Mouse (Mus musculus): ENCODE data around the gene Ccdc173.

Gene Ccdc173

DNA sequence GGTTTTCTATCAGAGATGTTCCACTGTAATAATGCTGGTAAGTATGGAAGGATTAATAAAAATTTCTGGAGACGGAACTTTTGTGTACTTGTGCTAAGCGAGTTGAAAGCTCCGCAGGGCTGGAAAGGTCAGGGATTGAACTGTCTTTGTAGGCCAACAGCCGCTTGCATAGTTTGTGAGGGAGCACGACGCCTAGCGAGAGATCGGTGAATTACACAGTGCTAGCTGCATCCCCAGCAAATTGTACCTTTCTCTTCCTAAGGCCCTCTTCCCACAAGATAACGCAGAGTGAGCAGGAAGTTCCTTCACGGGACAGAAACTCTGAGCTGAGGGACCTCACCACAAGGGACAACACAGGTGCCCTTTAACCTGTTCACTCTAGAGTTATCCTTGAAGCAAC lies 910 bp upstream of the Ccdc173 start:
- in situ Hi-C loops (cut with MboI; ENCODE audit: low sequenced_read_pairs): no loop called here

DNA sequence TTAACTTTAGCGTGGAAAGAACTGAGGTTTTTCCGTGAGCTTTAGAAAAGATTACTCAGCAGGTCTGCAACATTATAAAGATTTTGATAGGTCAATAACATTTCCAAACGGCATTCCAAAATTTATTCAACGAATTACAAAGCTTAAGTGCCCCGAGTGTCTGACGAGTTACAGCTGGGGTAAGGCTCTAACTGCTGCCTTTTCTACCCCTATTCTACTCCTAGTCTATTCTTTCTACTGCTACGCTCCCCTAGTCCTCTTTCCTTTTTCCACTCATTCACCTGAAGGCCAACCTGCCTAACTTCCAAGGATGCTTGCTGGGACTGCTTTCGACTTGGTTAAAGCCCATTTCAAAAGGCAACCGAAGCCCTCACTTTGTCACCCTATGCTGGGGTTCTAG lies 401 bp downstream of the Ccdc173 start:
- in situ Hi-C loops (cut with MboI; ENCODE audit: low sequenced_read_pairs): no loop called here

DNA sequence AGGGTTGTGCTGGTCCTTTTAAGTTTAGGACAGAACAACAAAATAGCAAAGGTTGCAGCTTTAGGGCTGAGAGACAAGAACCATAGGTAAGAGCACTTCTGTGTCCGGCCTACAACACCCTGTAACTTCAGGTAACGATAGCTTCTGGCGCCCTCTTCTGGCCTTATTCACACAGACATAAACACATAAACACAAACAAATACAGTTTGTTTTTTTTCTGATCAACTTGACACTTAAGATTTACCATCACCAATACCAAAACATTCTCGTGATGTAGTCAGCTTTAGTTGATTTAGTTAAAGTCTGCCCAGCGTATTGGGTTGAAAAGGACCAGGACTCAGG lies 10.6 kb downstream of the Ccdc173 start:
- in situ Hi-C loops (cut with MboI; ENCODE audit: low sequenced_read_pairs): no loop called here

DNA sequence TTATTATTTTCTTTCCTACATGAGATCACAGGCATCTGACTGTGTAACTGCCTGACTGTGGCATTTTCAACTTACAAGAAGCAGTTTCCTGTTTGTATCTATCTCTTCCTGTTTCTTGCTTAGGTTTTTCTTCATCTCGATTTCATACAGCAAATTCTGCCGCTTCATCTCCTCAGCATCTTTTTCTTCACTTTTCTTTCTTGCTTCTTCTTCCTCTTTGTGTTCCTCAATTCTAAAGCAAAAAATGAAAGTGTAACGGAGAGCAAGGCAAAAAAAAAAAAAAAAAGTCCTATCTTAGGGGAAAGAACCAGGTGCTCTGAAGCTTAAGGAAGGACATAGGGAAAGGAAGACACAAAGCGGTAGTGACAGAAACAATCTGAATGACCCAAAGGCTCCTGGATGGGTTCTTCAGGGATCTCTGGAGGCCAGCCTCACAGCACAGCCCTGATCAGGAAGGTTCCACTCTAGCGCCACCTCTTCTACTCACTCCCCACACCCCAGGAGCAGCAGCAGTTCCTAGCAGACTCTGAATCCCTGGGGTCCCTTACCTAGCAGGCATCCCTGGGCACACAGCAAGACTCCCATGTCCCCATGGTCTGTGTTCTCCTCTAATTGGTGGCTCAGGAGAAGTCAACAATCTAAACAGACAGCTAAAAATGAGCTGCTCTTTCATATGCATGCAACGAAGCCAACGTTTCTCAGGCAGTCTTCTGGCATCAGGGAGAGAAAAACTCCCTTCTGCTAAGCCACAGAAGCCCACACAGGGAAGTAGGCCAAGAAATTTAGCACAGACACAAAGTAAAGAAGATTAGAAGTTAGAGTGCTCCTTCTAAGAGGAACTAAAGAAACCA lies 11.2 kb downstream of the Ccdc173 start:
- in situ Hi-C loops (cut with MboI; ENCODE audit: low sequenced_read_pairs): no loop called here

DNA sequence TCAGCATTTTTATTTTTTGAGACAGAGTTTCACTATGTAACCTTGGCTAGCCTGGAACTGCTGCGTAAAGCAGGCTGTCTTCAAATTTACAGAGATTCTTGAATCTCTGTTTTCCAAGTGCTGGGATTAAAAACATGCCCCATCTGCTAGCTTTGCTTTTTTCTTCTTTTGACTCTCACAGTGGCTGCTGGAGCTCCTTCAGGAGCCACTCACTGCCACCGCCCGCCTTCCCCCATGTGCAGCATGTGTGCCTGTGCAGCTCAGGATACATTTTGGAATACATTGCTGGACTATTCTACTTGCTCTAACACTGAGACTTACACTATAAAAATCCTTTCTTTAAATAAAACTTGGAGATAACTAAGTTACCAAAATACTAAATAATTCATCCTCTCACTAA lies 16.0 kb downstream of the Ccdc173 start:
- in situ Hi-C loops (cut with MboI; ENCODE audit: low sequenced_read_pairs): no loop called here

DNA sequence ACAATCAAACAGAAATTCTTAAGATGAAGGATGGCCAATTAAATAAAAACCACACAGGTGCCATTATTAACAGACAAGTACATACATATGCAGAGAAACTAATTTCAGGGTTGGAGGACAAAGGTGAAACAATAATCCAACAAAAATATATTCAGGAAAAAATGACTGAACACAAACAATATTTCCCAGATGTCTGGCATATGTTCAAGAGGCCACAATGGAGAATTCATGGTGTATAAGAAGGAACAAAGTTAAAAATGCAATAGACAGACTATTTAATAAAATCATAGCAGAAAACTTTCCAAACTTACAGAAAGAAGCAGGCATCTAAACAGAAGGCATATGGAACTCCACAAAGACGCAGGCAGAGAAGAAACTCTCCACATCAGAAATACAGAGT lies 24.7 kb downstream of the Ccdc173 start:
- in situ Hi-C loops (cut with MboI; ENCODE audit: low sequenced_read_pairs): no loop called here

DNA sequence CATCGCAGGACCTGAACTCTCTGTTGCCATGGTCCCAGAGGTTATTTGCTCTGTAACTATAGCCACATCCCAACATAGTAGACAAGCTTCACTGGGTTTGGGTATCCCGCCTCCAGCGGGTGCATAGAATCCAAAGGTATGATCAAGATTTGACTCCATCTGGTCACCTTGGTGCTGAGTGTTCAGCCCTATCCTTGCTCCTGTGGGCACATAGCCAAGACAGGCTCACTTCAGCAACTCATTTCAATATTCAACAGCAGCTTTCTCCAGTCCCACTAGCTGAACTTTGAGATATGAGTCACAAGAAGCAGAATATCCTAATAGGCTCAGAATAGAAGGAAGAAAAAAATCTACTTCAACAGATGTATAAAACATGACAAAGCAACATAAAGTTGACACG lies 26.0 kb downstream of the Ccdc173 start:
- in situ Hi-C loops (cut with MboI; ENCODE audit: low sequenced_read_pairs): no loop called here

DNA sequence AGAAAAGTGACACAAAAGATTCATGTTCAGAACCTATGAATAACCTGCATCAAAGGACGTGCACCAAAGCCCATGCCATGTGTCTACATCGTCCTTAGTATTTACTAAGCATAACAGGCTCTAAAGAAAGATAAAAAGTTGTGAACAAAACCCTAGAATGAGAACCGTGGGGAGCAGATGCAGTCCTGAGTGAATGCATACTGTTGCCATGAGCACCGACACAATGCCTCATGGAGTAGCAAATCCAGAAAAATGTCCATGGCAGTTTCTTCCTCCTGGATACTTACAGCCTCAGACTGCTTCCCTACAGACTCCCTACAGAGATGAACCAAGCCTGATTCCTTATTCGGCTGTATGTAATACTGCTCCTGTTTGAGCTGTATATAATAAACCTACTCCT lies 28.4 kb downstream of the Ccdc173 start:
- in situ Hi-C loops (cut with MboI; ENCODE audit: low sequenced_read_pairs): no loop called here

DNA sequence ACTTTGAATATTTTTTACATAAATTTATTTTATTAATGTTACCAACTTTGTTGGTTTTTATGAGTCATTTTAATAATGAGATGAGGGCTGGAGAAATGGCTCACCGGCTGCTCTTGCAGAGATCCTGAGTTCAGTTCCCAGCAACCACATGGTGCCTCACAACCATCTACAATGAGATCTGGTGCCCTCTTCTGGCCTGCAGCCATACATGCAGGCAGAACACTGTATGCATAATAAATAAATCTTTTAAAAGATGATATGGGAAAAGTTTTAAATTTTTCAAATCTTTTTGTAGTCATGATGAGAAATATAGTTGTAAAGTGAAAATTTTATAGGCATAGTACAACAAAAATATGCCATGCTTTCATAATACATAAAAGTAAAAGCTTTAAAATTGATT lies 44.3 kb downstream of the Ccdc173 start:
- in situ Hi-C loops (cut with MboI; ENCODE audit: low sequenced_read_pairs): no loop called here

DNA sequence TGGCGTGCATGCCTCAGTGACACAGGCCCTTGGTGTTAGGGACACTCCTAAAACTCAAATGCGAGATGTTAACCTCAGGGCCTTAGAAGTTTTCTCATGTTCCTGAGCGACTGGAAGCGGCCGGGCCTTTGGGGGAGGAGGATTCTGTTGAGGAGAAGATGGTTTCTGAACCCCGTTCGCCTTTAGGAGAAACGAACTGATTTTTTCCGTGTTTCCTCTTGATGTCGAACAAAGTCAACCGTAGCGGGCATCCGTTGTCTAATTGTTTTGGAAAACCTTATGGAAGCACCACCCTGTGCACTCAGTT lies 65.9 kb downstream of the Ccdc173 start:
- in situ Hi-C loops (cut with MboI; ENCODE audit: low sequenced_read_pairs): no loop called here

DNA sequence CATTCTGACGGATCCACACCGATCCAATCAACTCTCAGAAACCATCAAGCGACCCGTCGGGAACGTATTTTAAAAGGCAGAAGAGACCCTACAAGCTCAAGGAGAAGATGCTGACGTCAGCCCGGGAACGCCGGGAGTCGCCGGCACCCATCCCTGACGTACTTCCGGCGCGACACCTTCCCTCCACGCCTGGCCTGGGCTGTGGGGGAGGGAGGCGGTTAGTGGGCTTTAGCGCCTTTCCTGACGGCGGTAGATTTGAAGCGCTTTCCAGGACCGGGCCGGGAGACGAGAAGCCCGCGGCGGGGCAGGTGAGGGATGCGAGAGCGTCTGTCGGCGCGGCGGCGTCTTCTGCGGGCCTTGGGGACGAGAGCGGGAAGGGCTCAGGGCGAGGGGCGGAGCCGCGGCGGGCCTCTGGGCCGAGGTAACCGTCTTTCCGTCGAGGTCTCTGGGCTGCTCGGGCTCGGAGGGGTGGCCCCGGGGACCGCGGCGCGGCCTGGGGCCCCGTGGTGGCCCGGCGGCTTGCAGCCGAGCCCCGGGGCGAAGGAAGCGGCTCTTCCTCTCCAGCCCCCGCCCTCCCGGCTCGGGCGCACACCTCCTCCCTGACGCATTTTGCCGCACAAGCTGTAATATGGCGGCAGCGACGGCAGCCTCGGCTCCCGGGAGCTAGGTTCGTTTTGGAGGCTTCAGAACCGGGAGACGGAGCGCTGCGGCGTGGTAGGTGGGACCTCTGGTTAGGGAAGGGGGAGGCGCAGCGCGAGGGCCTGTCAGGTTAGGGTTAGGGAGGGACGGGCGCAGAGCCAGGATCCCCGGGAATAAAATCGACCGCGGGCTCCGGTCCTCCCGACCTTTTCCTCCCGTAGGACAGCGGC lies 66.5 kb downstream of the Ccdc173 start:
- in situ Hi-C loops (cut with MboI; ENCODE audit: low sequenced_read_pairs): no loop called here

DNA sequence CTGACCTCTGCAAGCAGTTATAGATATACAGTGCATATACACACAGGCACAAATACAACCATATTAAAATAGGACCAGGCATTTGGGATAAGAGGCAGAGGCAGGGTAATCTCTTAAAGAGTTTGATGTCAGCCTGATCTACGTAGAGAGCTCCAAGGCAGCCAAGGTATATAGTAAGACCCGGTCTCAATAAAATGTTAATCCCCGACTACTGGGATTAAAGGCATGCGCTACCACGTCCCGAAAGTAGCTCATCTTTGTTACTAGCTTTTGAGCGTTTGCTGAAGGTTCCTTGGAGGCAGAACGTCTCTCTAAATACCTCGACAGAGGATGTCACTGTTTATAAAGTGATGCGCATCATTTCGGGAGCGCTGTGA lies 67.1 kb downstream of the Ccdc173 start, which contains the start of gene Ppig:
TSS of gene Ppig (plus strand) at position 273 of the 377 bp plus-strand sequence.
- in situ Hi-C loops (cut with MboI; ENCODE audit: low sequenced_read_pairs): no loop called here

DNA sequence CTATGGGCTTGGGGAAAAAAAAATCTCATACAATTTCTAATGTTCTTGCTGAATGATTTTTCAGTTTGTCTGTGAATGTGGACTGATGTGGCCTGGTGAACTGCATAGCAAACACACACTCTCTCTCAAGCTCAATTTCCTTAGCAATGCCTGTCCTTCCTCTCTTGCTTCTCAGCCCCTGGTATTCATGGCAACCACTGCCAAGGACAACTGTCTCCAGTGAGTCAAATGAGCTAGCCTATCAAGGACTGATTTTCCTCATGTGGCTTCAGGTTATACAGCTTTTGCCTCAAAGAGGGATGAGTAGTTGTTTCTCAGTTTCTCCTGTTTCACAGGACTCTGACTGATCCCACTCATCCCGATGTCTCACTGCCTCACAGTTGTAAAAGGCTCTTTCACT lies 70.3 kb downstream of the Ccdc173 start:
- in situ Hi-C loops (cut with MboI; ENCODE audit: low sequenced_read_pairs): no loop called here

DNA sequence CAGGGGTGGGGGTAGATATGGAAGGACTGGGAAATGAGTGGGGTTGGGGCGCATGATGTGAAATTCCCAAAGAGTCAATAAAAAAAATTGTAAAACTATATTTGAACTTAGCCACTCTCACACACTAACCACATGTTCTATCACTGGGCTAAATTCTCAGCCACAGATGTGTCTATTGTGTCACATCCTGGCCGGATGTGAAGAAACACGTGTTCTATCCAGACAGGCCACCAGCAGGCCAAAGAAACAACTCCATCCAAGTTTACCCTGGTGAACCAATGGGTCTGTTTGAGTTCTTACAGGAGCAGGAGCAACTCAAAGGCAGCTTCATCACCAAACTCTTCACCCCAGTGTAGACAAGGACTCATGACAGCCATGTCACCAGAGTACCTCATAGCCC lies 72.9 kb downstream of the Ccdc173 start:
- in situ Hi-C loops (cut with MboI; ENCODE audit: low sequenced_read_pairs): no loop called here

DNA sequence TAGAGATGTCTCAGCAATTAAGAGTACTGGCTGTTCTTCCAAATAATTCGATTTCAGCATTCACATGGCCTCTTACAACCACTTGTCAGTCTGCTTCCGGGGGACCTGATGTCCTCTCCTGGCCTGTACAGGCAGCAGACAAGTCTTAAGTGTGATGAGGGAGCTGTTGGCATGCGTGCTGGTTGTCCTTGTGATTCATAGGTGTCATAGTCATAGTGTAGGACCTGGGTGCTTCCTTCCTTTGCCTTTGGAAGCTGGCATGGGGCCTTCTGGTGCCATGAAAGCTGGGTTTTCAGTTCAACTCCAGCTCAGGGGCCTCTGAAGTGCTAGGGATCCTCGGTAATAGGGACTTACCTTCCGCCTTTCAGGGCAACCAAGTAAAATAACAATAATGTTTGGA lies 75.2 kb downstream of the Ccdc173 start:
- in situ Hi-C loops (cut with MboI; ENCODE audit: low sequenced_read_pairs): no loop called here

DNA sequence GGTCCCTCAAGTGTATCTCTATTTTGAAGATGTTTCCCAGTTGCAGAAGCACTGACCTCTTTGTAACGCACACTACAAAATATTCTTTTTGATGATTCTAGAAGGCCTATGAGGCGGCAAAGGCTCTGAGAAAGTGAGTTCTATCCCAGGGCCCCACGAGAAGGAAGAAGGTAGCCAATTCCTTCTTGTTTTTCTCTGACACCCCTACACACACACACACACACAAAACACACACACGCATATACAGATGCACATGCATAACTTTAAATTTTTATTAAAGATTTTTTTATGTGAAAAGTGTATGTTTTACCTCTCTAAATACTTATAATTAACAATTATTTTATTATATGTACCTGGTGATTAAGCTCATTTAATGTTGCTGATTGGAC lies 75.8 kb downstream of the Ccdc173 start:
- in situ Hi-C loops (cut with MboI; ENCODE audit: low sequenced_read_pairs): no loop called here

DNA sequence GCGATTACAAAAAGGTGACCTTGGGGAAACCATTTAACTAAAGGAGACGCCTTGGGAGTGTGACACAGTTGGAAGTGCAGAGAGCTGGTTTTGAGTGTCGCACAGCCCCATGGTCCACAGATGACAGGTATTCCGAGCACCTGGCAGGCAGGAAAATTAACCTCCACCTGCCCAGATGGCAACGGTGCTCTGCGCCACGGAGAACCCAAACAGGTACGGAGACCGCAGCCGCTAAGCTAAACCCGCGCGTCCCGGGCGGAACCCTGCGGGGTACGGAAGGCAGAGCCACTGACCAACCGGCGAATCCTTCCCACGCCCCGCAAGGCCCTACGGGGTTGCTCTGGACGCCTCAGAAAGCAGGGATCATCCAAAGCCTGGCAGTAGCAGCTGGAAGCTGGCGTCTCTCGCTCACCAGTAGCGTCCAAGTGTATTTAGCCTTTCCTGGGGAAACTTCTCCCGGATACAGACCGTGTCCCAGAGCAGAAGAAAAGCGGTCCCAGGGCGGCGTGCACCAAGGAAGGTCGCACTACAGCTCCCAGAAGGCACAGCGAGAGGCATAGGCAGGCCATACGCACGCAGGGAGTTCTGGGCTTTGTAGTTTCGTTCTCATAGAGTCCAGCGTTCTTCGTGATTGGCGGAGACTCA lies 76.3 kb downstream of the Ccdc173 start, which contains the start of gene Fastkd1:
TSS of gene Fastkd1 (minus strand) at position 536 of the 645 bp plus-strand sequence.
- in situ Hi-C loops (cut with MboI; ENCODE audit: low sequenced_read_pairs): no loop called here

DNA sequence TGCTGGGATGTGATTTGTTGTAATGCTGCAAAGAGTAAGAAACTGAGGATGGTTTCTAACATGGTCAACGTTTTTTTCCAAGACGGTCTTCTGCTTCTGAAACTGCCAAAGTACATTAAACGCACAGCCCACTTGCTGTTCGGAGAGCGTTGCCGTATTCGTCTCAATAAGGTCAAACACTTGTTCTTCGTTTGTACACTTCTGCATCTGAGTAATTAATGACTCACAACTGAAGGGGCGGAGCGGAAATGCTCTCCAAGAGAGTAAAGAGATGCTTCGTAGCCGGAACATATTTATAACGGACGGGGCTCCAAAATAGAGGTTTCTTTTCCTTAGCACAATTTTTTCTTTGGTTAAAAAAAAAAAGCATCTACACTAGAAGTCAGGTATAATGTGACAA lies 77.2 kb downstream of the Ccdc173 start:
- in situ Hi-C loops (cut with MboI; ENCODE audit: low sequenced_read_pairs): no loop called here
